Mouse (Mus musculus): Measurements from ENCODE around the gene Dtymk.

DNA sequence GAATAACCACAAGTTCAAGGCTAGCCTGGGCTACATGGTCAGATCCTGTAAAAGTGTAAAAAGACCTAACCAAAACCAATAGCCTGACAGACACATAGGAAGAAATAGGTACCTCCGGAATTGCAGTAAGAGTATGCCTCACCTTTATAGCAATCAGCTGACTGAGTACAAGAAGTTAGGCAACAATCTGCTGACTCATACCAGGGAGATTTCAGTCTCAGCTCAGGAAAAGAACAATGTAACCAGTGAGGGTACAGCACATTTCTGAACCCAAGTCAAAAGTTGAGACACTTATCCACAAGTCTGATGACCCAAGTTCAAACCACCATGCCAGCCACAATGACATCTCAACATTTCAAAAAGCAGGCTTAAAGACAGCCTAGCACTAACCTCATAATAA is 53.2 kb downstream of the Dtymk start:
- TF ChIP-seq CTCF (IDR thresholded peaks at IDR 0.05; ENCODE audit: borderline replicate concordance, insufficient read depth, low read depth, low read length), result no peak
- no peak for TF ChIP-seq POLR2A (IDR thresholded peaks at IDR 0.05; ENCODE audit: borderline replicate concordance, insufficient read depth, low read length)
